Mouse (Mus musculus): ENCODE data around the gene Prop1.

The Prop1 gene

GRCm38 (mm10) chr11:50908136-50908535, 45.4 kb downstream of the Prop1 start:
- in situ Hi-C loops (cut with MboI; ENCODE audit: low pct_unique_long_range_greater_than_20kb in 1 of 2, low sequenced_read_pairs in 2 of 2, unreplicated experiment in 1 of 2) = no loop called here
